Mouse (Mus musculus): Measurements from ENCODE around the gene Taar8a.

DNA sequence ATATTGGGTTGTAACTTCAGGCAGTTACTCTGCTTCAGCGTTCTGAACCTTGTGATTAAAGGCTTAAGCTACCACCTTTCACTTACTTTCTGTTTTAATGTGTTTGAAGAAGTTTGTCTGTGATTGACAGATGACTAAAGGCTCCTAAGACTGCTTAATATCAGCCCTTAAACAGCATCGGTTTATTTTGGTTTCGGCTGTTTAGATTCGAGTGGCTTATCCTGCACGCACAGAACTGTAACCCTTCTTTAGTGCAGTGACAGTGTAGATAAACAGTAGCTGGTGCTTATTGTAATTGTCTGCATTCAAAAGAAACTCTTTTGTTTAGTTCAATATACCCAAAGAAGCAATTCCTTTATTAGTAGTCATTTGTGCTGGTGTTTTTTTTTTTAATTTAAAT lies 24.3 kb upstream of the Taar8a start:
- TF ChIP-seq CTCF (IDR thresholded peaks at IDR 0.05; ENCODE audit: low read depth, low read length) (no peak), POLR2A (IDR thresholded peaks at IDR 0.05; ENCODE audit: extremely low read depth, insufficient read depth, low read length) (no peak)
